Comparison of ENCODE assay signal across 31 mouse cellular contexts in genomic region chr16:14364066-14364465, GRCm38 (mm10). TPM values are rescaled to one million over a fixed set of nuclear protein-coding genes. Genes with fewer than 3 reads are reported as not detected.
DNase-seq lines count a peak whose midpoint lies in the region; ATAC-seq and TF ChIP-seq lines count a peak whose summit lies in the region.
"Had no signal": no experiment of that assay in that cellular context is flagged by ENCODE, and none has a peak within 500 bp of the region (broad histone marks: within the 10 kb centered on the region; RNA-seq: fewer than 3 reads in every experiment).

No protein-coding gene starts in this region.

- TF ChIP-seq POLR2A in embryonic fibroblast, embryonic 13.5 days (IDR thresholded peaks at IDR 0.05; ENCODE audit: low read depth, low read length), result no peak

- peak overlapping the region; percentile 97; the same call in 1 of the 2 replicates for H3K4me2 ChIP-seq in liver, embryonic 12.5 days
- H3K4me2 ChIP-seq: forebrain, embryonic 12.5 days; heart, embryonic 13.5 days; hindbrain, embryonic 15.5 days; kidney, embryonic 15.5 days; limb, embryonic 12.5 days; lung, embryonic 14.5 days; midbrain, embryonic 15.5 days; neural tube, embryonic 12.5 days had no signal

- no peak overlapping the region for H3K9ac ChIP-seq in liver, embryonic 12.5 days
- H3K9ac ChIP-seq: forebrain, embryonic 12.5 days; heart, embryonic 13.5 days; hindbrain, embryonic 15.5 days; kidney, embryonic 15.5 days; limb, embryonic 12.5 days; liver, embryonic 14.5 days; lung, embryonic 14.5 days; midbrain, embryonic 15.5 days; neural tube, embryonic 12.5 days had no signal

- no peak overlapping the region for H3K27ac ChIP-seq in liver, embryonic 12.5 days
- H3K27ac ChIP-seq in embryonic fibroblast, embryonic 13.5 days (ENCODE audit: insufficient read depth, low read length), result peak overlapping the region; percentile 8; the same call in 1 of the 2 replicates
- H3K27ac ChIP-seq: forebrain, embryonic 12.5 days; heart, embryonic 13.5 days; hindbrain, embryonic 10.5 days; hindbrain, embryonic 15.5 days; kidney, embryonic 15.5 days; limb, embryonic 12.5 days; liver, embryonic 14.5 days; midbrain, embryonic 15.5 days; neural tube, embryonic 12.5 days had no signal

- no peaks in the 10 kb centered on the region for H3K36me3 ChIP-seq in liver, embryonic 12.5 days
- H3K36me3 ChIP-seq: forebrain, embryonic 12.5 days; heart, embryonic 13.5 days; hindbrain, embryonic 10.5 days; hindbrain, embryonic 15.5 days; kidney, embryonic 15.5 days; limb, embryonic 12.5 days; midbrain, embryonic 15.5 days; neural tube, embryonic 12.5 days had no signal

- DNase-seq in liver (no peak), 416B (ENCODE audit: low read depth) (peak; percentile 69)
- DNase-seq in skeletal muscle tissue, adult 2 months (ENCODE audit: low read depth, low spot score), result peak; percentile 60
- no peak for DNase-seq in right cerebral cortex, postnatal 25 days
- no peak for DNase-seq in c-Kit-positive CD71-positive TER-119-positive erythroid progenitor cells, embryonic 14.5 days (ENCODE audit: low spot score)
- DNase-seq: adrenal gland, postnatal 14 days; cerebellum, adult 18-20 months; cerebellum, postnatal 14 days; gastrocnemius, postnatal 36 days; heart, postnatal 10 days; kidney, adult 18-20 months; kidney, postnatal 25 days; lung, embryonic 14.5 days; lung, postnatal 14 days; right cerebral cortex, adult 18-20 months; right cerebral cortex, postnatal 4 days; thymus, postnatal 14 days had no signal

- ATAC-seq in liver, embryonic 12.5 days, result no peak
- ATAC-seq: inflammation-experienced regulatory T-cells, adult 6 months; midbrain, embryonic 15.5 days; Patski had no signal

- H3K4me3 ChIP-seq in liver, embryonic 12.5 days, result no peak overlapping the region
- H3K4me3 ChIP-seq in embryonic fibroblast, embryonic 13.5 days (ENCODE audit: insufficient read depth, low read length), result peak overlapping the region; percentile 5; the same call in 1 of the 2 replicates
- H3K4me3 ChIP-seq: forebrain, embryonic 12.5 days; heart, embryonic 13.5 days; hindbrain, embryonic 10.5 days; hindbrain, embryonic 15.5 days; kidney, embryonic 15.5 days; limb, embryonic 12.5 days; midbrain, embryonic 15.5 days; neural tube, embryonic 12.5 days had no signal

- H3K27me3 ChIP-seq in liver, embryonic 12.5 days (replicated peaks), result no peaks in the 10 kb centered on the region
- H3K27me3 ChIP-seq: forebrain, embryonic 12.5 days; hindbrain, embryonic 15.5 days; kidney, embryonic 15.5 days; limb, embryonic 12.5 days; midbrain, embryonic 15.5 days; neural tube, embryonic 12.5 days; Patski had no signal

- H3K4me1 ChIP-seq in liver, embryonic 12.5 days, result peaks cover 68% of the 10 kb centered on the region
- H3K4me1 ChIP-seq in embryonic fibroblast, embryonic 13.5 days (ENCODE audit: control insufficient read depth, insufficient read depth, low read length), result peaks cover 25% of the 10 kb centered on the region

- TF ChIP-seq CTCF in embryonic fibroblast, embryonic 13.5 days (IDR thresholded peaks at IDR 0.05; ENCODE audit: borderline replicate concordance, insufficient read depth, low read length), result no peak

- H3K9me3 ChIP-seq in liver, embryonic 12.5 days (replicated peaks), result no peaks in the 10 kb centered on the region
- H3K9me3 ChIP-seq: forebrain, embryonic 12.5 days; G1E; heart, embryonic 13.5 days; hindbrain, embryonic 10.5 days; hindbrain, embryonic 15.5 days; kidney, embryonic 15.5 days; limb, embryonic 12.5 days; midbrain, embryonic 15.5 days; neural tube, embryonic 12.5 days had no signal

- 62% methylated on average over 6 of the region's 6 CpGs for WGBS in liver, embryonic 12.5 days (ENCODE audit: insufficient replicate concordance)

RNA-seq across cellular contexts. Expression of gene Abcc1, which starts 2.7 kb away (rescaled TPM):
- 6.2 and 6.6 TPM in 2 replicates for polyA plus RNA-seq in liver, embryonic 12.5 days (2016; fragmentation: Nextera tagmentation; extraction: Ambion mirVana)
- 78.6 and 141 TPM in 2 replicates for polyA plus RNA-seq in embryonic fibroblast, embryonic 13.5 days (2011; ENCODE audit: insufficient read length, low read depth, missing spikeins)

RNA-seq across cellular contexts. Expression of gene Fopnl, which starts 46.9 kb away (rescaled TPM):
- polyA plus RNA-seq in liver, embryonic 12.5 days (2016; fragmentation: Nextera tagmentation; extraction: Ambion mirVana), result 81.9 and 85.5 TPM in 2 replicates
- 72.4 and 75.4 TPM in 2 replicates for polyA plus RNA-seq in embryonic fibroblast, embryonic 13.5 days (2011; ENCODE audit: insufficient read length, low read depth, missing spikeins)

Comparison
In these comparisons a context has a peak if more than half of its experiments do, and no peak if none do; other contexts are left out.
1. DNase-seq: peak in 416B (single experiment) and skeletal muscle tissue, adult 2 months (single experiment); none in liver (single experiment), right cerebral cortex, postnatal 25 days (single experiment) and c-Kit-positive CD71-positive TER-119-positive erythroid progenitor cells, embryonic 14.5 days (single experiment).
2. RNA of gene Abcc1, which starts 2.7 kb away (polyA plus RNA-seq): 78.6 to 141 TPM in embryonic fibroblast, embryonic 13.5 days; 6.2 to 6.6 TPM in liver, embryonic 12.5 days; every median in the first group is over 10 times any median in the second.